Mouse (Mus musculus) olfactory bulb, adult 2 months (tissue): ENCODE results near the gene Atoh7.

Experiments used
- CTCF ChIP-seq: fragments of 200-500 bp; IDR thresholded peaks from 2 replicates; pipeline ENCODE4 v1.5.1; 2012; ENCODE audit warnings: low read depth, mild to moderate bottlenecking, low read length, moderate library complexity; ENCODE audit not compliant: insufficient read depth
- POLR2A ChIP-seq: fragments of 200-500 bp; IDR thresholded peaks from 2 replicates; pipeline ENCODE4 v1.6.1; 2012; ENCODE audit warnings: mild to moderate bottlenecking, low read depth, low read length, moderate library complexity; ENCODE audit not compliant: insufficient read depth

DNA sequence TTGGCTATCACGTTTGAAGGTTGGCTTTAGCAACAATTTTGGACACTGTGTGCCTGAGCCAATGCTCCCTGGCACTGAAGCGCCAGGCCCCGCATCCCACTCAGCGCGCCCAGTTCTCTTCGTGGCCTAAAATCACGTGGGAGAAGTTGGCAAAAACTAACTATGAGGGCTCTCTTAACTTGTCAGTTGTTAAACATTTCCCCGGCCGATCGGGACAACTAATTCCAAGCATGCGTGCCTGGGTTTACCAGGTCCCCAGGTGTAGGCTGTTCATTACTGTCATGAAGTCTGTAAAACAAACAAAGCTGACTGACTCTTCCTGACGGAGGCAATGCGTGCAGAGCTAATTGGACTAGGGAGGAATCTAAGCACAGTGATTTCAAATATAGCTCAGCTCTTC lies 43.2 kb downstream of the Atoh7 start:
- no peak for TF ChIP-seq CTCF
- no peak for TF ChIP-seq POLR2A
